Mouse (Mus musculus) neural tube, embryonic 13.5 days (tissue): ENCODE data around the gene Wnk4. TPM values are rescaled to one million over a fixed set of nuclear protein-coding genes. Genes with fewer than 3 reads are reported as not detected.

ENCODE experiments used
- ATAC-seq: fragments of 200-750 bp; cut with Nextera tagmentation; 2 replicates; pipeline ENCODE4 v1.8.0; 2017; ENCODE audit warnings: low read depth, mild to moderate bottlenecking, moderate TSS enrichment, moderate library complexity
- H3K27ac ChIP-seq: fragments of 300-500 bp; sonication (generic); replicated peaks from 2 replicates; pipeline ENCODE4 v1.5.1; 2015; ENCODE audit warnings: moderate library complexity, mild to moderate bottlenecking, inconsistent platforms
- H3K27me3 ChIP-seq: fragments of 300-500 bp; sonication (generic); 2 replicates; pipeline ENCODE4 v1.6.1; 2015; ENCODE audit warnings: mild to moderate bottlenecking, inconsistent platforms
- H3K36me3 ChIP-seq: fragments of 300-500 bp; sonication (generic); 2 replicates; pipeline ENCODE4 v1.6.1; 2015; ENCODE audit warnings: mild to moderate bottlenecking, inconsistent platforms
- H3K4me1 ChIP-seq: fragments of 300-500 bp; sonication (generic); replicated peaks from 2 replicates; pipeline ENCODE4 v1.6.1; 2015; ENCODE audit warnings: inconsistent platforms
- H3K4me2 ChIP-seq: fragments of 300-500 bp; sonication (generic); 2 replicates; pipeline ENCODE4 v1.6.1; 2015; ENCODE audit warnings: inconsistent platforms, mild to moderate bottlenecking, moderate library complexity
- H3K4me3 ChIP-seq: fragments of 300-500 bp; sonication (generic); 2 replicates; pipeline ENCODE4 v1.5.1; 2015; ENCODE audit warnings: mild to moderate bottlenecking, inconsistent platforms
- H3K9ac ChIP-seq: fragments of 300-500 bp; sonication (generic); 2 replicates; pipeline ENCODE4 v1.6.1; 2015; ENCODE audit warnings: moderate library complexity, mild to moderate bottlenecking, inconsistent platforms
- H3K9me3 ChIP-seq: fragments of 300-500 bp; sonication (generic); 2 replicates; pipeline ENCODE4 v1.6.1; 2016; ENCODE audit warnings: inconsistent platforms
- WGBS: fragments of 180-500 bp; shearing (Covaris S2); methylation state at CpG from one replicate; pipeline ENCODE4 v1.1.7; 2015; 5-methylcytosine and 5-hydroxymethylcytosine counted together
- polyA plus RNA-seq: library from polyadenylated mRNA; unstranded; fragments of >200 nt; fragmentation: Nextera tagmentation; extraction: Ambion mirVana; gene quantifications from 2 replicates; pipeline ENCODE4 v1.2.1, GENCODE M21; 2015

Wnk4 gene
- polyA plus RNA-seq, 1 experiment from 2014 or later: 5.5 TPM

DNA sequence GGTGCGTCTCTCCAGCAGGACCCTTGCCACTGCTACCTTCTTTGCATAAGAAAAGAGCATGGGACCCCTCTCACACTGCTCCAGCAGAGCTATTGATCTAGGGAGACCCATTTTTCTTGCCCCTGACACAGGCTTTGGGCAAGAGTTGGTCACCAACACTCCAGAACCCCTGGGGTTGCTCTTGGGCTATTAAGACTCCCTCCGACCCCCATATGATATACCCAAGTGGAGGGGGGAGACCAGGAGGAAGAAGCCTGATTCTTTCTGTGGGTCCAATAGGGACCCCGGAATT, 3.6 kb downstream of the Wnk4 start:
- Histone ChIP-seq H3K36me3 (no peaks in the 10 kb centered on the region), H3K4me1 (peaks cover 55% of the 10 kb centered on the region), H3K27me3 (peaks cover 86% of the 10 kb centered on the region), H3K4me2 (no peak overlapping the region), H3K9ac (no peak overlapping the region), H3K4me3 (no peak overlapping the region), H3K9me3 (no peaks in the 10 kb centered on the region), H3K27ac (no peak overlapping the region)
- 9% methylated on average over 3 of the region's 3 CpGs for WGBS
- ATAC-seq: no peak

DNA sequence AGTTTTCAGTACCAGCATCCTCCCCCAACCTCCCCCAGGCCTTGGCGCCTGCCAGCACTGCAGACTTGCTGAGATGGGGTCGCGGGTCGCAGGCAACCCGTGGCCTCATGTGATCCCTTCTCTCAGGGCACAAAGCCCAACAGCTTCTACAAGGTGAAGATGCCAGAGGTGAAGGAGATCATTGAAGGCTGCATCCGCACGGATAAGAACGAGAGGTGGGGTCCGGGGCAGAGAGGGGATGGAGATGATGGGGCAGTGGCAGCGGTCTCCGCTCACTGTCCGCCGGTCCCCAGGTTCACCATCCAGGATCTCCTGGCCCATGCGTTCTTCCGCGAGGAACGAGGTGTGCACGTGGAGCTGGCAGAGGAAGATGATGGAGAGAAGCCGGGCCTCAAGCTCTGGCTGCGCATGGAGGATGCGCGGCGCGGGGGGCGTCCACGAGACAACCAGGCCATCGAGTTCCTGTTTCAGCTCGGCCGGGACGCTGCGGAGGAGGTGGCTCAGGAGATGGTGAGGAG, 4.6 kb downstream of the Wnk4 start:
- H3K4me2 ChIP-seq: peak overlapping the region; percentile 56
- H3K27me3 ChIP-seq: peaks cover 80% of the 10 kb centered on the region
- H3K9ac ChIP-seq: peak overlapping the region; percentile 59
- no peak for ATAC-seq
- peak overlapping the region; percentile 33 for H3K4me3 ChIP-seq
- H3K4me1 ChIP-seq: peaks cover 50% of the 10 kb centered on the region
- H3K36me3 ChIP-seq: no peaks in the 10 kb centered on the region
- WGBS: 3% methylated on average over 31 of the region's 31 CpGs
- H3K9me3 ChIP-seq: no peaks in the 10 kb centered on the region
- no peak overlapping the region for H3K27ac ChIP-seq

DNA sequence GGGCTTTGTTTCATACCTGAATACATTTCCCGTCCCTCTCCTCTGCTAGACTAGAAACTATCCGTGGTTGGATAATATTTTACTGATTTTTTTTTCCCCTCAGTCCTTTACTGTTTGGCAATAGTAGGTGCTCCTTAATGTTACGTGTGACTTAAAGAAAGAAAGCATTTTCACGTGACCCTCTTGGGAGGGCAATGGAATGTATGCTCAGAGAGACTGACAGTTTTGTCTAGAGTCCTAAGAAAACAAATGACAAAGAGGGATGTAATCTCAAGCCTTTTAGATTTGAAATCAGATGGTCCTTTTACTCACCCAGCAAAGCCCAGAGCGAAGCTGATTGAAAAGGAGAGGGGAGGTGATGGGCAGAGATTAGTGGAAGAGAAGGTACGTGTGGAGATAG, 5.5 kb downstream of the Wnk4 start:
- Histone ChIP-seq H3K27me3 (peaks cover 75% of the 10 kb centered on the region), H3K9me3 (no peaks in the 10 kb centered on the region), H3K4me3 (no peak overlapping the region), H3K9ac (no peak overlapping the region), H3K4me1 (peaks cover 41% of the 10 kb centered on the region), H3K27ac (no peak overlapping the region), H3K4me2 (no peak overlapping the region), H3K36me3 (no peaks in the 10 kb centered on the region)
- WGBS: 26% methylated on average over 6 of the region's 6 CpGs
- no peak for ATAC-seq

DNA sequence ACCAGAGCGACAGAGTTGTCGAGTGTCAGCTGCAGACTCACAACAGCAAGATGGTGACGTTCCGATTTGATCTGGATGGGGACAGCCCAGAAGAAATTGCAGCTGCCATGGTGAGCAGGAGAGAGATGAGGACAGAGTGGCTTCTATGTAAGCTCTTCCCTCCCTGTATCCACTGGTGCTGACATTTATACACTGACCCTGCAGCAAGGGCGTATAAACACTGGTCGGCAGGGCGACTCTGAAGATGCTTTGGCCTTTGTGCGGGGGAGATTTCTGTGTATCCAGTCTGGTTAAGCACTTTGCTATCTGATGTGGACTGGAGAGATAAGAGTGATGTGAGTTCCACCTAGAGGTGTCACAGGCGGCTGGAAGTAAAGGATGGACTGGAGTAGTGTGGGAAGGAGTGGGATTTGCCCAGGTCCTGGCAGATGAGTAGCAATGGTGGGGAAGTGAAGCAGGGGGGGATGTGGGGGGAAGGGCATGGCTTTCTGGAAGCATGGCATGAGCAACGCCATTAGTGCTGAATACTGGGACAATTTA, 9.3 kb downstream of the Wnk4 start:
- Histone ChIP-seq H3K4me3 (no peak overlapping the region), H3K27ac (peak overlapping the region; percentile 56; the same call in 1 of the 2 replicates), H3K9ac (no peak overlapping the region), H3K4me2 (peak overlapping the region; percentile 5; the same call in 1 of the 2 replicates), H3K4me1 (peaks cover 15% of the 10 kb centered on the region), H3K9me3 (no peaks in the 10 kb centered on the region), H3K36me3 (no peaks in the 10 kb centered on the region), H3K27me3 (peaks cover 40% of the 10 kb centered on the region)
- ATAC-seq: no peak
- WGBS: 37% methylated on average over 10 of the region's 10 CpGs

DNA sequence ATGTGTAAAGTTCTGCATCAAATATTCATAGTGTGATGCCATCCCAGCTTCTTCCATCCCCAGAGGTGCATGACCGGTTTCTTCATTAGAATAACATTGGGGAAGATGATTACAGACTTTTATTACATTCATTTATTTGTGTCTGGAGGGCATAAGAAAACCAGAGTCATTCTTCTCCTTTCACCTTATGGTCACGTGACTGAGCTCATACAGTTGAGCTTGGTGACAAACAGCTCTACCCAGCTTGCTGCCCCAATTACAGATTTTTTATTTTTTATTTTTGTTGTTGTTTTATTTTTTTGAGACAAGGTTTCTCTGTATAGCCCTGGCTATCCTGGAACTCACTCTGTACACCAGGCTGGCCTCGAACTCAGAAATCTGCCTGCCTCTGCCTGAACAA, 12.1 kb downstream of the Wnk4 start:
- H3K4me2 ChIP-seq: no peak overlapping the region
- peaks cover 19% of the 10 kb centered on the region for H3K4me1 ChIP-seq
- no peak overlapping the region for H3K27ac ChIP-seq
- WGBS: 76% methylated on average over 3 of the region's 3 CpGs
- peaks cover 12% of the 10 kb centered on the region for H3K27me3 ChIP-seq
- no peak overlapping the region for H3K4me3 ChIP-seq
- H3K9me3 ChIP-seq: no peaks in the 10 kb centered on the region
- ATAC-seq: no peak
- peaks cover 10% of the 10 kb centered on the region; the same call in 1 of the 2 replicates for H3K36me3 ChIP-seq
- H3K9ac ChIP-seq: no peak overlapping the region

DNA sequence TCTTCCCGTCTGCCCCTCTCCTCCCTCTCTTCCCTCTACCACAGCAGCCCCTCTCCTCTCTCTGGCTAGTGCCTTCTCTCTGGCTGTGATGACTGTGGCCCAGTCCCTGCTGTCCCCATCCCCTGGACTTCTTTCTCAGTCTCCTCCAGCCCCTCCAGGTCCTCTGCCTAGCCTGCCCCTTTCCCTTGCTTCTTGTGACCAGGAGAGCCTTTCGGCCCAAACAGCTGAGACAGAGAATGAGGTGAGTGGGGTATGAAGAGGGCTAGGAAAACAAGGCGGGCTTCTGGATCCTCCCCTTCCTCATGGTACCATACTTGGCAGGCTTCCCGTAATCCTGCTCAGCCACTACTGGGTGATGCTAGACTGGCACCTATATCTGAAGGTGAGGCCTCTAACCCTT, 14.9 kb downstream of the Wnk4 start:
- H3K4me2 ChIP-seq: no peak overlapping the region
- H3K4me1 ChIP-seq: peaks cover 27% of the 10 kb centered on the region
- peaks cover 10% of the 10 kb centered on the region; the same call in 1 of the 2 replicates for H3K36me3 ChIP-seq
- peaks cover 7% of the 10 kb centered on the region for H3K27me3 ChIP-seq
- H3K9me3 ChIP-seq: no peaks in the 10 kb centered on the region
- H3K27ac ChIP-seq: no peak overlapping the region
- H3K9ac ChIP-seq: no peak overlapping the region
- no peak for ATAC-seq
- WGBS: 74% methylated on average over 4 of the region's 4 CpGs
- H3K4me3 ChIP-seq: no peak overlapping the region

DNA sequence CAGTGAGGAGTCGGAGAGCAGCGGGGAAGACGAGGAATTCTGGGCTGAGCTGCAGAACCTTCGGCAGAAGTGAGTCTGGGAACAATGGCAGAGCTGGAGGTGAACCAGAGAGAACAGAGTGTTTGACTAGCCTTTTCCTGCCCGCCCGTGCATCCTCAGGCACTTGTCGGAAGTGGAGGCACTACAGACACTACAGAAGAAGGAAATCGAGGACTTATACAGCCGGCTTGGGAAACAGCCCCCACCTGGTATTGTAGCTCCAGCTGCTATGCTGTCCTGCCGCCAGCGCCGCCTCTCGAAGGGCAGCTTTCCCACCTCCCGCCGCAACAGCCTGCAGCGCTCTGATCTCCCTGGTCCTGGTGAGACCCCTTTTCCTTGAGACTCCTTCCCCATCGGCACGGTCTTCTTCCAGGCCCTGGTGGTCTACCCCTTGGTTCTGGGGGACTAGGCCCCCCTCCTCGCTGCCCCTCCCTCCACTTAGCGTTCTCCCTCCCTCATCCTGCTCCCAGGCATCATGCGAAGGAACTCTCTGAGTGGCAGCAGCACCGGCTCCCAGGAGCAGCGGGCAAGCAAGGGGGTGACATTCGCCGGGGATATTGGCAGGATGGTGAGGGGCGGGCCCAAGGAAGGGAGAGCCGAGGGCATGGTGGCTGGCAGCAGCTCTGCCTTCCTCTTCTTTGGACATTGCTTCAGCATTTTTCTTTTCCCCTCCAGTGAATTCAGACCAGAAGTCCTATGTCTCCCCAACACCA, 16.1 kb downstream of the Wnk4 start:
- 27% methylated on average over 27 of the region's 27 CpGs for WGBS
- Histone ChIP-seq H3K27ac (no peak overlapping the region), H3K4me1 (peaks cover 27% of the 10 kb centered on the region), H3K27me3 (peaks cover 9% of the 10 kb centered on the region; the same call in 1 of the 2 replicates), H3K9ac (peak overlapping the region; percentile 13; the same call in 1 of the 2 replicates), H3K4me3 (0 out of 2 replicates have a peak overlapping the region, but pooled peaks have one; percentile 75), H3K36me3 (peaks cover 10% of the 10 kb centered on the region; the same call in 1 of the 2 replicates), H3K4me2 (peak overlapping the region; percentile 88), H3K9me3 (no peaks in the 10 kb centered on the region)
- no peak for ATAC-seq

DNA sequence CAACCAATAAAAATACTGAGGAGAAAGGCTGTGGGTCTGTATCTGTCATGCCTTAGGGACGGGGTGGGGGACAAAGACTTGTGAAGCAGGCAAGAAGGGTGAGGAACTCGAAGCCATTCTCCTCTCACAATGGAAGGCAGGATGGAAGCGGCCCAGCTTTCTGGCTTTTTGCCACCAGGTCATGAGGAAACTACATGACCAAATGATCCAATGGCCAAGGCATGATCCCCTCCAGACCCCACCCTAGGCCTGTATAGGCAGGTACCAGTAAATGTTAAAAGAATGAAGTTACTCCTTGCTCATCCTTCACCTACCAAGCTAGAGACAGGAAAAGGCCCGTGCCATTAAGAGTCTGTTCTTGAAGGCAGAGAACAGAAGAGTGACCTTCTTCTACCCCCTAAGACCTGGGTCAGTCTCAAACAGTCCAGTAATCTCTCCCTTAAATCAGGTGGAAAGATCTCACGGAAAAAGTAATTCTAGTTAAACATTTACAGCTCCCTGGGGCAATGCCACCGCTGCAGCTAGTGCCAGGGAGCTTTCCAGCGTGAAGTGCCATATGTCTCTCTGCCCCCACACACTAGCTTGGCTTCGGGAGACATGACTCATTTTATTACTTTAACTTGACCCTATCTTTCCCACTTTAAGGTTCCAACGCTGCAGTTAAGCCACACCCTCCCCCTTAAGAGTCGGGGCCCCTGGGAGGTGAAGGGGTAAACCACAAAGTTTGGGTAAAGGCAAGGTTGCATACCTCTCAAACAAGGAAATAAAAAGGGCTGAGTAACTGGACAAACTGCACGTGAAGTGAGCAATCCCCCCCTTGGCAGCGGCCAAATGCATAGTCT, 17.2 kb downstream of the Wnk4 start:
- H3K4me2 ChIP-seq: peak overlapping the region; percentile 88
- WGBS: 56% methylated on average over 12 of the region's 12 CpGs

DNA sequence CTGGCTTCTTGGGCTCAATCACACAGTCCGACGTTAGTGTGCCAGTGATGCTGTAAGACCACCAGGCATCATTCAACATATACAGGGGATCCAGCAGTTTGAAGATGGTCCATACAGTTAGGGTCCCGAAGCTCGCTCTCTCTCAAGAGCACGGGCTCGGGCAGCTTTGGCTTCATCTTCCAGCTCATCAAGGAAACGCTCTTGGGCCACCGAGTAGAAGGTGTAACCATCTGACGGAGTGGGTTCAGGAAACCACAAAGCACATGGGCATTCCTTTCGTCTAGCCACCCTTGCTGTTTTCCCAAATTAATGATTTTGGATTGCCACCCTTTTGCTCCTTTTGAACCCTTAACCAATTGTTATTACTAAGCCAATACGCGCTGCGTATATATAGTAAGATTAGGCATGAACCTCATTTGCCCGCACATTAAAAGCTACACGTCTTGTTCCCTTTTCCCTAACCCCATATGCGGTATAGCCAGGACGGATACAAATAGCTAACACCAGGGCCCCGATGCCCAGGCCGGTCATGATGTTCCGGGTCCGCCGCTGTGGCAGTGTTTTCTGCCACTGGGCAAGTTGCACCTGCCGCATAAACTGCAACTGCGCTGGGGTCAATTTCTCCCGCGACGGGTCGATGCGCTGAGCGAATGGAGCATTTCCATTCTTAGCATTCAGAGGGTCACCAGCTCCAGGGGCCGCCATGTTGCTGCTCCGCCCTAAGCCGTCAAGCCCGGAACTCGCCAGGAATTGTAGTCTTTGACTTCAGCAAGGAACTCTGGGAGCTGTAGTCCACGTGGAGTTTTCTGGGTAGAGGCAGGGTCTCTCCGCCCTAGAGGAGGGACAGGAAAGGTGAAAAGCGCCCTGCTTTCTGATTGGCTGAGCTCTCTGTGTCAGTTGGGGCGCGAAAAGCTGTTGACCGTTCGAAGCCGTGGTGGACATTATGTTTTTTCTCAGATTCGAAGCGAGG, 18.1 kb downstream of the Wnk4 start, which contains the start of the genes Cntd1 and Coa3:
Gene Cntd1, plus strand, starts transcription at position 790 of the 970 bp plus-strand sequence.
Gene Coa3, minus strand, starts transcription at position 892 of the 970 bp plus-strand sequence.
- H3K27ac ChIP-seq: peak within 1 kb of the TSS; percentile 72
- peaks cover 9% of the 10 kb centered on the region; the same call in 1 of the 2 replicates for H3K27me3 ChIP-seq
- H3K9me3 ChIP-seq: no peaks in the 10 kb centered on the region
- peak; percentile 96 for ATAC-seq
- peak within 1 kb of the TSS; percentile 88 for H3K9ac ChIP-seq
- peak within 1 kb of the TSS; percentile 88 for H3K4me2 ChIP-seq
- H3K36me3 ChIP-seq: peaks cover 10% of the 10 kb centered on the region; the same call in 1 of the 2 replicates
- WGBS: 10% methylated on average over 45 of the region's 45 CpGs
- H3K4me1 ChIP-seq: peaks cover 27% of the 10 kb centered on the region
- peak within 1 kb of the TSS; percentile 75 for H3K4me3 ChIP-seq

More for the DNA sequence above, 17.2 kb downstream of the Wnk4 start:
- H3K27ac ChIP-seq: no peak overlapping the region
- no peaks in the 10 kb centered on the region for H3K9me3 ChIP-seq
- no peak for ATAC-seq
- H3K9ac ChIP-seq: peak overlapping the region; percentile 88
- H3K4me1 ChIP-seq: peaks cover 27% of the 10 kb centered on the region
- peaks cover 9% of the 10 kb centered on the region; the same call in 1 of the 2 replicates for H3K27me3 ChIP-seq
- H3K4me3 ChIP-seq: peak overlapping the region; percentile 75
- peaks cover 10% of the 10 kb centered on the region; the same call in 1 of the 2 replicates for H3K36me3 ChIP-seq

DNA sequence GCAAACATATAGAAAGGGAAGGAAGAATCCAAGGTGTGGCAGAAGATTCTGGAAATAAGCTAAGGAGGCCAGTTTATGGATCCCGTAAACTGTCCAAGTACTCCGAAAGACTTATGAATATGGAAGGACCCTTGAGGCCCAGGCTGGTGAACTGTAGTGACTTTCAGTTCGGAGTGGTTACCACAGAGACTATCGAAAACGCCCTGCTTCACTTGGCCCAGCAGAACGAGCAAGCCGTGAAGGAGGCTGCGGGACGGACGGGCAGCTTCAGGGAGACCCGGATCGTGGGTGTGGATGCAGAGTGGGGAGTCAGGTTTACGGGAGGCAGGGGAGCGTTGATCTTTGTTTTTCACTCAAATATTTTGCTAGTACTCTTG, 18.8 kb downstream of the Wnk4 start:
- ATAC-seq: peak; percentile 37; the same call in 1 of the 2 replicates

DNA sequence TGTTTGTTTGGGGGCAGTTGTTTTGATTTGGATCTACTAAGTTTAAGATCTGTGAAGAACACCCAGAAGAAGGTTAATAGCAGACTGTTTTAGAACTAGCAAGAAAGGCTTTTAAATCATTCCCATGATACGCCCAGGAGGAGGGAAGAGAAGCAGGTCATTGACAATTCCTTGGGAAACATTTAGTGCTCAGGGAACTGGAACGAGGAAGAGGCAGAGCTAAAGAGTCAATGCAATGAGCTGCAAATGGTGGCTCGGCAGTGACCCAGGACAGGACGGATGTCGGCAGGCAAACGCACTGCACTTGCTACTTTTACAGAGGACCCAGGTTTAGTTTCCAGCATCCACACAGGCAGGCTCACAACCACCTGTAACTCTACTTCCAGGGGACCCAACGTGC, 20.5 kb downstream of the Wnk4 start:
- Histone ChIP-seq H3K36me3 (peaks cover 10% of the 10 kb centered on the region; the same call in 1 of the 2 replicates), H3K9me3 (no peaks in the 10 kb centered on the region), H3K4me1 (peaks cover 27% of the 10 kb centered on the region), H3K4me3 (no peak overlapping the region), H3K27me3 (peaks cover 9% of the 10 kb centered on the region; the same call in 1 of the 2 replicates), H3K27ac (no peak overlapping the region), H3K4me2 (no peak overlapping the region), H3K9ac (no peak overlapping the region)
- no peak for ATAC-seq
- WGBS: 40% methylated on average over 7 of the region's 7 CpGs

More for the DNA sequence above, 18.8 kb downstream of the Wnk4 start:
- H3K4me3 ChIP-seq: peak overlapping the region; percentile 75
- peak overlapping the region; percentile 88 for H3K4me2 ChIP-seq
- peaks cover 27% of the 10 kb centered on the region for H3K4me1 ChIP-seq
- H3K27ac ChIP-seq: no peak overlapping the region
- H3K27me3 ChIP-seq: peaks cover 9% of the 10 kb centered on the region; the same call in 1 of the 2 replicates
- peaks cover 10% of the 10 kb centered on the region; the same call in 1 of the 2 replicates for H3K36me3 ChIP-seq
- no peaks in the 10 kb centered on the region for H3K9me3 ChIP-seq
- 0 out of 2 replicates have a peak overlapping the region, but pooled peaks have one; percentile 88 for H3K9ac ChIP-seq
- WGBS: 65% methylated on average over 14 of the region's 14 CpGs
